Mouse (Mus musculus) embryonic facial prominence, embryonic 14.5 days (tissue): Measurements from ENCODE around the gene Prdm10. TPM values are rescaled to one million over a fixed set of nuclear protein-coding genes. Genes with fewer than 3 reads are reported as not detected.

Experiments
- ATAC-seq: fragments of 200-750 bp; cut with Nextera tagmentation; 2 replicates; pipeline ENCODE4 v1.8.0; 2017; ENCODE audit warnings: low read depth, moderate number of reproducible peaks, moderate TSS enrichment
- DNase-seq: peaks from one replicate; pipeline ENCODE4 v3.0.0-alpha.2; 2015; ENCODE audit warnings: low spot score
- H3K27ac ChIP-seq: fragments of 300-500 bp; sonication (generic); replicated peaks from 2 replicates; pipeline ENCODE4 v1.5.1; 2014; ENCODE audit warnings: low read depth, mild to moderate bottlenecking, low read length, moderate library complexity
- H3K27me3 ChIP-seq: fragments of 300-500 bp; sonication (generic); replicated peaks from 2 replicates; pipeline ENCODE4 v1.6.1; 2014; ENCODE audit warnings: low read length; ENCODE audit not compliant: control insufficient read depth, insufficient read depth
- H3K36me3 ChIP-seq: fragments of 300-500 bp; sonication (generic); 2 replicates; pipeline ENCODE4 v1.6.1; 2014; ENCODE audit warnings: low read length, mixed read lengths; ENCODE audit not compliant: control insufficient read depth, insufficient read depth
- H3K4me1 ChIP-seq: fragments of 300-500 bp; sonication (generic); 2 replicates; pipeline ENCODE4 v1.6.1; 2014; ENCODE audit warnings: antibody characterized with exemption, low read length; ENCODE audit not compliant: control insufficient read depth, insufficient read depth
- H3K4me2 ChIP-seq: fragments of 300-500 bp; sonication (generic); 2 replicates; pipeline ENCODE4 v1.6.1; 2014; ENCODE audit warnings: low read depth, mild to moderate bottlenecking, low read length, moderate library complexity, mixed read lengths
- H3K4me3 ChIP-seq: fragments of 300-500 bp; sonication (generic); 2 replicates; pipeline ENCODE4 v1.5.1; 2014; ENCODE audit warnings: low read depth, mild to moderate bottlenecking, low read length
- H3K9ac ChIP-seq: fragments of 300-500 bp; sonication (generic); 2 replicates; pipeline ENCODE4 v1.6.1; 2014; ENCODE audit warnings: low read depth, mild to moderate bottlenecking, low read length, moderate library complexity, mixed read lengths
- H3K9me3 ChIP-seq: fragments of 300-500 bp; sonication (generic); 2 replicates; pipeline ENCODE4 v1.6.1; 2016; ENCODE audit warnings: low read length; ENCODE audit not compliant: control insufficient read depth
- WGBS: fragments of 180-500 bp; shearing (Covaris S2); extraction: QIAGEN DNeasy Blood & Tissue Kit; methylation state at CpG from one replicate; pipeline ENCODE4 v1.1.7; 2014; 5-methylcytosine and 5-hydroxymethylcytosine counted together
- polyA plus RNA-seq: library from polyadenylated mRNA; unstranded; fragments of >200 nt; fragmentation: Nextera tagmentation; extraction: Ambion mirVana; gene quantifications from 2 replicates; pipeline ENCODE4 v1.2.1, GENCODE M21; 2014

Gene Prdm10
- polyA plus RNA-seq, 1 experiment from 2014 or later = 5.4 TPM

- Histone ChIP-seq H3K27ac (0 out of 2 replicates have a peak overlapping the region, but pooled peaks have one; percentile 10), H3K9ac (no peak overlapping the region), H3K4me3 (no peak overlapping the region), H3K36me3 (no peaks in the 10 kb centered on the region), H3K4me1 (no peaks in the 10 kb centered on the region), H3K27me3 (no peaks in the 10 kb centered on the region), H3K9me3 (no peaks in the 10 kb centered on the region), H3K4me2 (no peak overlapping the region)
- peak; percentile 65; the same call in 1 of the 2 replicates for ATAC-seq
- DNase-seq = peak; percentile 55
- 84% methylated on average over 14 of the region's 14 CpGs for WGBS
Observed at GRCm38 (mm10) chr9:31290201-31290862, 10.0 kb downstream of the Prdm10 start.

DNA sequence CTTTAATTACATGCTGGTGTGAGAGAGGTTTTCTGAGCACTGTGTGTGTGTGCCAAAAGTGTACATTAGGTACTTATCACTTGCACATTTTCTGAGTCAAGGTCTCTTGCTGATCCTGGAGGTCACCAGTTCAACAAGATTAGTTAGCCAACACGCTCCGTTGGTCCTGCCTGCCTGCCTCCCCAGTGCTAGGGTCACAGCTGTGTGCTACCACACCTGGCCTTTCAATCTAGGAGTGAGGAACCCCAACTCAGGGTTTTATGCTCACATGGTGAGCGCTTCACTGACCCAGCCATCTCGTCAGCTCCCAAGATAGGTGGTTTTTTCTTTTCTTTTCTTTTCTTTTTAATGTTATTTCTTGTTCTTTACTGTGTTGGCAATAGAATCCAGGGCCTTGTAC lies 11.6 kb downstream of the Prdm10 start:
- no peak overlapping the region for H3K4me2 ChIP-seq
- H3K9ac ChIP-seq = no peak overlapping the region
- DNase-seq = no peak
- ATAC-seq = no peak
- no peaks in the 10 kb centered on the region for H3K4me1 ChIP-seq
- H3K27me3 ChIP-seq = no peaks in the 10 kb centered on the region
- WGBS = 73% methylated on average over 4 of the region's 4 CpGs
- no peak overlapping the region for H3K4me3 ChIP-seq
- H3K36me3 ChIP-seq = no peaks in the 10 kb centered on the region
- no peaks in the 10 kb centered on the region for H3K9me3 ChIP-seq
- H3K27ac ChIP-seq = no peak overlapping the region

DNA sequence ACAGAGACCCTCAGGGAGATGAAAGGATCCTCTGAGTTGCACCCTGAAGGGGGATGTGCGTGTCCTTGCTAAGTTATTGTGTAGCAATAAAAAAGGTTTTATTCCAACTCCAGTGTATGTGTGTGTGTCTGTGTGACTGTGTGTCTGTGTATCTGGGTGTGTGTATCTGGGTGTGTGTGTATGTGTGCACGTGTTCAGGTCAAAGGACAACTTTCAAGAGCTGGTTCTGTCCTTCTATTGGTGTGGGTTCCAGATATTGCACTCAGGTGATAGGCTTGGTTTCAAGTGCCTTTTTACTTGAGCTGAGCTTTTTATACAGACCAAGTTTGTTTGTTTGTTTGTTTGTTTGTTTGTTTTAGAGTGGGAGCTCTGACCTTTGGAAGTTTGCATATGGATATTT lies 12.9 kb downstream of the Prdm10 start:
- H3K9me3 ChIP-seq = no peaks in the 10 kb centered on the region
- DNase-seq (no peak), ATAC-seq (no peak)
- H3K4me1 ChIP-seq = no peaks in the 10 kb centered on the region
- no peak overlapping the region for H3K4me2 ChIP-seq
- no peaks in the 10 kb centered on the region for H3K27me3 ChIP-seq
- no peaks in the 10 kb centered on the region for H3K36me3 ChIP-seq
- WGBS = 78% methylated on average over 2 of the region's 2 CpGs
- no peak overlapping the region for H3K27ac ChIP-seq
- no peak overlapping the region for H3K9ac ChIP-seq
- no peak overlapping the region for H3K4me3 ChIP-seq

GRCm38 (mm10) chr9:31295311-31295710 lies 15.0 kb downstream of the Prdm10 start:
- ATAC-seq (no peak), DNase-seq (peak; percentile 57)
- H3K4me2 ChIP-seq = no peak overlapping the region
- 52% methylated on average over 2 of the region's 2 CpGs for WGBS
- H3K4me1 ChIP-seq = no peaks in the 10 kb centered on the region
- H3K27me3 ChIP-seq = no peaks in the 10 kb centered on the region
- H3K36me3 ChIP-seq = no peaks in the 10 kb centered on the region
- H3K4me3 ChIP-seq = no peak overlapping the region
- H3K9ac ChIP-seq = no peak overlapping the region
- no peak overlapping the region for H3K27ac ChIP-seq
- no peaks in the 10 kb centered on the region for H3K9me3 ChIP-seq

DNA sequence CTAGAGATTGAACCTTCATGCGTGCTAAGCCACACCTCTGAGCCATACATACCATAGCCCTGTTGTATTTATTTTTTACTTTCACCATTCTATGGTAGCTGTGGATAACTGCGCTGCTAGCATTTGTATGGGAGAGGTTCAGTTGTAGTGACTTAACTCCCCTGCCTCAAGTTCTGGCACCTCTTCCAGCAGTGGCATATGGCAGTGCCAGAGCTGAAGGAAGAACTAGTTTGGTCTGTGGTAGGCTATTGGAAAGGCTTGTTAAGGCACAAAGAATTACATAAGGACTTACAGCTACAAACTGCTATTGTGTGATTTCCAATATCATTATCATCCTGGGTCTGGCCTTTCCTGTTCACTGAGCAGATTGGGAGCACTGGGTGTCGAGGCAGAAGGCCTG lies 16.0 kb downstream of the Prdm10 start:
- ATAC-seq = no peak
- Histone ChIP-seq H3K9me3 (no peaks in the 10 kb centered on the region), H3K27me3 (no peaks in the 10 kb centered on the region), H3K36me3 (no peaks in the 10 kb centered on the region), H3K9ac (no peak overlapping the region), H3K27ac (no peak overlapping the region), H3K4me2 (no peak overlapping the region), H3K4me1 (no peaks in the 10 kb centered on the region), H3K4me3 (no peak overlapping the region)
- DNase-seq = no peak
- WGBS = 96% methylated on average over 3 of the region's 3 CpGs

DNA sequence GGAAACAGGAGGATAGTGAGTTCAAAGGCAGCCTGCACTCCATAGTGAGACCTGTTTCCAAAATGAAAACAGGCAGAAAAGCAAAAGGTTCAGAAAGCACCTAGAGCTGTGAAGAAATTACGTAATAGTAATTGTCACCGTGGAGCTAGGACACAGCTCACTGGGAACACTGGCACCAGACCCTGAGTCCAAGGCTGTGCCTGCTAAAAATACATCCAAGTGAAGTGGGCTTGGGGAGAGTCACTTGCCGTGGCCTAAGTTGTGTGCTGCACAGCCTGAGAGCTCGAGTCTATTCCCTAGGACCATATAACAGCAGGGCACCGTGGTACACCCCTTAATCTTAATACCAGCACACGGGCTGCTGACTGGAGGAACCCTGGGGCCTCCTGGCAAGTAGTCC lies 18.4 kb downstream of the Prdm10 start:
- H3K9ac ChIP-seq = no peak overlapping the region
- no peak overlapping the region for H3K4me2 ChIP-seq
- DNase-seq = no peak
- no peak overlapping the region for H3K4me3 ChIP-seq
- no peaks in the 10 kb centered on the region for H3K9me3 ChIP-seq
- WGBS = 83% methylated on average over 6 of the region's 6 CpGs
- H3K27ac ChIP-seq = no peak overlapping the region
- no peak for ATAC-seq
- H3K36me3 ChIP-seq = no peaks in the 10 kb centered on the region
- H3K4me1 ChIP-seq = no peaks in the 10 kb centered on the region
- H3K27me3 ChIP-seq = no peaks in the 10 kb centered on the region

DNA sequence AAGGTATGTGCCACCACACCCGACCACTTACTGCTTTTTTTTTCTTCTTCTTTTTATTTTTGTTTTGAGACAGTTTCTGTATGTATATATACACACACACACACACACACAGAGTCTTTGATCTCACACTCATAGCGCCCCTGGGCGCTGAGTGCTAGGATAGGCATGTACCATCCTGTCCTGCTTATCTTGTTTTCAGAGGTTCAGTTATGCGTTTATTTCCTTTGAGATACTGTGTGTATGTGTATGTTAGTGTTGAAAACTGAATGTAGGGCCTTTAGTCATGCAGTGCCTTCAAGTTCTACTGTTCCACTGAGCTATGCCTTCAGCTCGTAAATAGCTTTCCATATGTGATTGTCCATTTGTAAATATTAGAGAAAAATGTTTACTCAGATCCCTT lies 20.2 kb downstream of the Prdm10 start:
- peak; percentile 43 for DNase-seq
- no peaks in the 10 kb centered on the region for H3K27me3 ChIP-seq
- no peaks in the 10 kb centered on the region for H3K9me3 ChIP-seq
- no peaks in the 10 kb centered on the region for H3K36me3 ChIP-seq
- no peaks in the 10 kb centered on the region for H3K4me1 ChIP-seq
- H3K9ac ChIP-seq = no peak overlapping the region
- 75% methylated on average over 5 of the region's 5 CpGs for WGBS
- no peak overlapping the region for H3K4me2 ChIP-seq
- no peak overlapping the region for H3K27ac ChIP-seq
- ATAC-seq = no peak
- no peak overlapping the region for H3K4me3 ChIP-seq

DNA sequence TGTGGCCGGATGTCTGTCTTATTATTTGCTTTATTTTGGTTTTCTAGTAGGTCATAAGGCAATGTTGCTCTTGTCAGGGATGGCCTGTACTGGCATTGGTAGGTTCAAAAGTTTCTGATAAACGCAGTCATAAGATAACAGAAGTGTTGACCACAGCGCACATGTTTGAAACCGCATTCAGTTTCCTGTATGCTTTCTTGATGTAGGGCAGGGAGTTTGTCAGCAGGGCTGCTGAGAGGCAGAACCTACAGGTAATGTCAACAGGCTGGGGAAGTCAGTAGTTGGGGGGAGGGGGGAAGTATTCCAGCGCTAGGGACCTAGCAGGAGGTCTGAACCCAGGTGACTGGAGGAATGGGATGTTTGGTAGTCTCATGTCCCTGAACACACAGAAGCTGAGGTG lies 20.8 kb downstream of the Prdm10 start:
- Histone ChIP-seq H3K36me3 (no peaks in the 10 kb centered on the region), H3K9ac (no peak overlapping the region), H3K9me3 (no peaks in the 10 kb centered on the region), H3K27ac (no peak overlapping the region), H3K4me2 (no peak overlapping the region), H3K4me3 (no peak overlapping the region), H3K27me3 (no peaks in the 10 kb centered on the region), H3K4me1 (no peaks in the 10 kb centered on the region)
- ATAC-seq (no peak), DNase-seq (no peak)
- 60% methylated on average over 5 of the region's 5 CpGs for WGBS

DNA sequence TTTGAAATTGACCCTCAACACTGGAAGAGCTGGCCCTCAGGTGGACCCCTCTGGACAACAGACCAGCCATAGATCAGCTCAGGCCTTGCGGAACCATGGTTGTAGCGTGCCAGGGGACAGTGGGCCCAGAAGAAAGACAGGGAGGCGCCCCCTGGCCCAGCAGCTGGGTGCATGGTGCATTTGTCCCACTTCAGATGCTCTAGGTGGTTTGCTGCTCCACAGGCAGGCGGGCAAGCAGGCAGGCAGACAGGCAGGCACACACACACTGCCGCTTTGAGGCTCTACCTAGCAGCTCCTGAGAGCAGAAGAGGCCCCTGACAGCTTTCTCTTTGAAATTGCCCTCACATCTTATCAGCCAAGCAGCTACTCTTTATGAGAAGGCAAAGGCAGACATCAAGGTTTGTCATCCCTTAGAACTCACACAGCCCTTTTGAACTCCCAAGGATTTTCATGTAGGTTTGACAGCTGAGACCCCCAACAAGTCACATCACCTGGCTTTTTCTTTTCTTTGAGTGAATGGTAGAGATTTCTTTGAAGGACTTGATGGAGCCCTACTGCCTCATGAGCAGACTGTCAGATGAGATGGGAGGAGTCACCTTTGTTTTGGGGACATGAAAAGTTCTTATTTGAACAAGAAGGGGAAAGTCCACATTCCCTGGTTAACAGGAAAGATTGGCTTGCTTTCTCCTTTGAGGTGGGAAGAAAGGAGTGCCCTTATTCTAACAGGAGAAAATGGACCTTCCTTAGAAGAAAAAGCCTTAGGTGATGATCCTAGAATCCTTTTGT lies 21.4 kb downstream of the Prdm10 start:
- H3K4me2 ChIP-seq = no peak overlapping the region
- 68% methylated on average over 4 of the region's 5 CpGs for WGBS
- no peaks in the 10 kb centered on the region for H3K9me3 ChIP-seq
- no peaks in the 10 kb centered on the region for H3K4me1 ChIP-seq
- no peaks in the 10 kb centered on the region for H3K27me3 ChIP-seq
- no peaks in the 10 kb centered on the region for H3K36me3 ChIP-seq
- DNase-seq (no peak), ATAC-seq (no peak)
- no peak overlapping the region for H3K4me3 ChIP-seq
- no peak overlapping the region for H3K9ac ChIP-seq
- no peak overlapping the region for H3K27ac ChIP-seq
